Mouse (Mus musculus): Measurements from ENCODE around the gene Gm10645.

Gm10645 gene

DNA sequence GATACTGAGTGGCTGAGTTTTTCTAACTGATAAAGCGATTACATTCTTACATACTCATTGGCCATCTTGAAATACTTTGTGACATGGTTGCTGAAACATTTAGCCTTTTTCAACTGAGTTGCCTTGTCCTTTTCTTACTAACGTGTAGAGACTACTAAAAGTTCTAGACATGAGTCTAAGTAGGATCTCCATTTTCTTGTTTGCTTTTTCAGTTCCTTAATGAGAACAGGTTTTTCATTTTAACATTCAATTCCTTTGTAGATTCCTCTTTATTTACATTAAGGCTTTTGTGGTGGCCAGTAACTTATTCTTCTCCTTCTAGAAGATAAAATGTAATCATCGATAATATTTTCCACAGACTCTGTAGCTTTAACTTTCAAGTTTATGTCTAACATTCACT lies 3.2 kb upstream of the Gm10645 start:
- DNase-seq (ENCODE audit: low spot score) = no peak

DNA sequence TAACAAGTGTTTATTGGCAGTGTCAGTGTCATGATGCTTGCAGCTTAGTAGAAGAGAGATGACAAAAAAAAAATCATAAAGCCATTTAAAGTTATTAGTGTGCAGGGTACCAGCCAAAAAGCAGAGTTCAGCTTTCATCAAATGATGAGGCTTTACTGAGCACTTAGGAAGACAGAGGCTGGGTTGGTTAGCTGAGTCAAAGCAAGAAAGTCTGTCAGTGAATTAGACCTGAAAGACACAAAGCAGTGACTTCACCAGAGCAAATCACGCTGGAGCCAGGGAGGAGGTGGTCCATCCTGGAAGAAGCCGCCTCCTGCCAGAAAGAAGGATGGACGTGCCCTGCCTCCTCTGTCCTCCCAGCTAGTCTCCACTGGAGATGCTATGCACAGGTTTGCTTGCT lies 2.0 kb upstream of the Gm10645 start:
- no peak for DNase-seq (ENCODE audit: low spot score)

DNA sequence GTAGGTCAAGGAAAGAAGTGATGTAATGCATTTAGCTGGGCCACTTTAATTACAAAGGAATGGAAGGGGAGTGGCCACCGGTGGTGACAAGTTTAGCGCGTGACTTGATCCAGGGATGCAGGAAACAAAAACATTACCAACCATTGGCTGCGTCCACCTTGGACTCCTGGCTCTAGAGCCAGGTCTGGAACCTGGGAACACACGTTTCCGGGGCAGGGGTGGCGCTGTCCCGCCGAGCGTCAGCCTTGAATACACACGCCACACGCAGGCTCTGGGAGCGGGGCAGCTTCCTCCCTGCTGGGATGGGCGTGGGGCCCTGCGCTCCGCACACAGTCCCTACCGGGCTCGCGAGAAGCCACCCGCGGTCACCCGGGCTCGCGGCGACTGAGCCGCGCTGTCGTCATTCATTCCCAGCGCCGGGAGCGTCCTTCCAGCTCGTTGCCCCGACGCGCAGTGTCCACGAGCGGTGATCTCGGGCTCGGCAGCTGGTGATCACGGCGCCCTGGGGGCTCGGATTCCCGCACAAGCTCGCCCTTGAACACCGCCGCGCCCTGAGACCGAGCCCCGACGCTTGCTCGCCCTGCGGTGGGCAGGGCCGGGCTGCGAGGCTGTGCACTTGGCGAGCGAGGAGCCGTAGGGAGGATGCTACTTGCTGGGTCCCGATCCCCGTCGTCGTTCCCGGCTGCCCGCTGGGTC lies 587 bp downstream of the Gm10645 start, which contains the start of gene Tbc1d9:
Gene Tbc1d9, plus strand, starts transcription at position 118 of the 696 bp plus-strand sequence.
- DNase-seq (ENCODE audit: low spot score) = no peak

DNA sequence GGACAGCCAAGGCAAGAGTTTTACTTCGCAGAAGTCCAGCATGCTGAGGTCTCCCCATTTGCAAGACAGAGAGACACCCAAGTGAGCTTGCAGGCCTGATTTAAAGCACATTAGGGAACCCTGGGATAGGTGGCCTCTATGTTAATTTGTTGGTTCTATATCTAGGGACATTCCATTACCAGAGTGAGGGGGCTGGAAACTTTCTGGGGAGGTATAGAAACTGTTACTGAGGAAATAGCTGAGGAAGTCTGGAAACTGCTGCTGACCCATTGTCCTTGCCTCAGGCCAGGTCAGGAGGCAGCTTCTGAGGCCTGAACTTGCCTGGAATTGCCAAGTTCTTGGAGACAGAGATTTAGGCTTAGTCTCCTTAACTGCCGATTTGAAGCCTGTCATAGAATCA lies 5.4 kb downstream of the Gm10645 start:
- no peak for DNase-seq (ENCODE audit: low spot score)

DNA sequence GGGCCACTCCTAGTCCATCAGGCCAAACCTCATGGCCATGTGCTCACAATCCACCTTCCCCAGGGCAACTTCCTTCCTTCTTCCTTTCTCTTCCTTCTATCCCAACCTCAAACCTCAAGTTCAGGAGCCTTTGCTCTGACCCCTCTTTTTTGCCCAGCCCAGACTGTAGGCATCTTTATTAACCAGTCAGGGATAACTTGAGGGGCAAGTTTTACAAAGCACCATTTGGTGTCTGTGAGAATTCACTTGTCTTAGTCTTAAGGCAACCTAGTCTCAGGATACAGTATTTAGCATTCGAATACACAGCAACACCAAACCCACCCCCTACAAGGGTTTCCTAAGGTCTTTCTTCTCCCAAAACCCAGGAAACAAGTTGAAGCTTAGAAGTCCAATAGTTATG lies 6.4 kb downstream of the Gm10645 start:
- no peak for DNase-seq (ENCODE audit: low spot score)

DNA sequence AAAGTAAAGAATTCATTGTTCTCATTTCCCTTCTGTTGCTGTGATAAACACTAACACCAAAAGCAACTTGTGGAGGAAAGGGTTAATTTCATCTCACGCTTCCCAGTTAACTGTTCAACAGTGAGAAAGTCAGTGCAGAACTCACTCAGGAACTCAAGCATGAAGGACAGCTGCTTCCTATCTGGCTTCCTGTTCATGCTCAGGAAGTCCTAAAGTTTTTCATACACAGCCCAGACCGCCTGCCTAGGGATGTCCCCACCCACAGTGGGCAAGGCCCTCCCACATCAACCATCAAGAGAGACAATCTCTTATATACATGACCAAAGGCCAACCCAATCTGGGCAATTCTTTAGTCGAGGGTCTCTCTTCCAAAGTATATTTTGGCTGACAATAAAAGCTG lies 7.0 kb downstream of the Gm10645 start:
- DNase-seq (ENCODE audit: low spot score) = no peak

DNA sequence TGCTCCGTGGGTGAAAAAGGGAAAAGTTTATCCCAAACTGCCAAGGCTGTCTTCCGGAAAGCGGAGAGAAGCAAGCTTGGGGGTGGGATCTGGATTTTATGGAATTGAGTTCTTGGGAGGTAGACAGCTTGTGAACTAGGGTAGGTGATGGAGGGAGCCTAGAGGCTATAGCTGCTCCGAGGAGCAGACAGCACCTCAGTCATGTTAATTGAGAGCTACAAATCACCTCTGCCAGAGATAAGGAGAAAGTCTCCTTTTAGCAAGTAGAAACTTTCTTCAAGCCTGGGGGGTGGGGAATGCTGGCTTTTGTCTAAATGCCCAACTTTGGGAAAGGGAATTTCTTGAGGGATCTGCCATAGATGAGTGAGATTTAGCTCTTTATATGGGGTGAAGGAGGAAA lies 10.9 kb downstream of the Gm10645 start:
- no peak for DNase-seq (ENCODE audit: low spot score)

DNA sequence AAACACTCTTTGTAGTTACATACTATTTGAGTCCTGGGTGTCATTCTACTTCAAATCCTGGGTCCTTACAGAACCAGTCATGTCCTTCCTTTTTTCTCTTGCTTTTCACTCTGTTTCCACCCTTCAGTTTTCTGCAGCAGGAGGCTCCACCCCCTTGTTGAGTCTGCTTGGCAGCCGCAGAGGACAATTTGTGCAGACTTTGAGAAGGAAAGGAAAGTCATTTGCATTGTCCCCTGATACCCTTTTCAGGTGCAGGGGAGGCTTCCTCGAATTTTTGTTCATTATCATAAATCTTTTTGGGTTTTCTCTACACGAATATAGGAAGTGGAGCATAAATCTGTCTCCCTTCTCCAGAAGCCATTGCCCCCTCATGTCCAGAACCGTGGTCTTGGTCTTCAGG lies 13.5 kb downstream of the Gm10645 start:
- no peak for DNase-seq (ENCODE audit: low spot score)

DNA sequence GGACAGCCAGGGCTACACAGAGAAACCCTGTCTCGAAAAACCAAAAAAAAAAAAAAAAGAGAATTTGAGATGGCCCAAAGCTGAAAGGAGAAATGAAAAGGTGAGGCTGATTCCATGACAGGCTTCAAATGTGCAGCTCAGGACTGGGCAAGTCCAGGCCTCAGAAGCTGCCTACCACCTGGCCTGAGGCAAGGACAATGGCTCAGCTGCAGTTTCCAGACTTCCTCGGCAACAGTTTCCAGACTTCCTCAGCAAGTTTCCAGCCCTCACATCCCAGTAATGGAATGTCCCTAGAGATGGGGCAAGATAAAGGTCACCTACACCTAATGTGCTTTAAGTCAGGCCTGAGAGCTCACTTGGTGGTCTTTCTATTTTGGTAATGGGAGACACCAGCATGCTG lies 13.9 kb downstream of the Gm10645 start:
- no peak for DNase-seq (ENCODE audit: low spot score)

DNA sequence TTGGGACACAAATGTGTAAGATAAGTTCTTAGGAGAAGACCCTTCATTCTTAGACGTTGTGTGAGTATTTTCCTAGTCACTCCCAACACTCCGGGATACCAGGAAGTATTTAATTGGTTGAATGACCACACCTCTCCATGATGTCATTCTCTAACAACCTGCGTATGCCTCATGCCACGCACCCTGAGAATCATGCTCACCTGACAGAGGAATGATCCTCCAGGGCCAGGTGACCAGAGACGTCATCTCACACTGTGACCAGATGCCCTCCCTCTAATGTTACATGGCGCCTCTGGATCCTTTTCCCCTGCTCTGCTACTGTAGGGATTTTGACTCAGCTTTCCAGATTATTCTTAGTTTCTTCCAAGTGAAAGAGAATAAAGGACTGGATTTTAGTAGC lies 16.8 kb downstream of the Gm10645 start:
- DNase-seq (ENCODE audit: low spot score) = no peak

DNA sequence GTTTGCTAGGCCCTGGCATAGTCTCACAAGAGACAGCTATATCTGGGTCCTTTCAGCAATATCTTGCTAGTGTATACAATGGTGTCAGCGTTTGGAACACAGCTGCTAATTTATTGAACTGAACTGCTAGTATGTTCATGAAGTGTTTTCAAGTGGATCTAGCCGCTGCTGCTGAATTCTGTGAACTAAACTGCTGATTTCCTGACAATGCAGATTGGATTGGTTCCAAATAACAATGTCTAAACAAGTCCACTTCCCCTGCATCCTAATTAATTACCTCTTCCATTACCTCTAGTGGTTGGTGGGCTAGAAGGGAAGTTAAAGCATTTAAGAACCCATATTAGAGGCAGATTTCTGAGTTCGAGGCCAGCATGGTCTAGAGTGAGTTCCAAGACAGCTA lies 20.5 kb downstream of the Gm10645 start:
- DNase-seq (ENCODE audit: low spot score) = no peak

DNA sequence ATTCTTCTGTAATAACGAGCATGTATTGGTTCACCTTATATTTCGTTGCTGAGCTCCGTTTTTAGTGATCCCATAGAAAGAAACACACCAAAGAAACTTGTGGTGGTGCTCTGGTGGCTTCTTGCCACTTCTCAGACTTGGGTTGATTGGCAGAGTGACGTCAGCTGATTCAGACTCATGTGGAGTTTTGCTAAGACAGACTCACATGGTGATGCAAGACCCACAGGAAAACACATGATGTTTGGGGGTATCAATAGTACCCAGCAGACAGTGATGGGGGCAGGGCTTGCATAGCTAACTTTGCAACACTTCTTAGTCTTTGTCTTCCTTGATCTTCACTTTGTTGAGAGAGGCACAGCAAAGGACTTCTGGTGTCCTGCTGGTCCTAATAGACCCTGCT lies 21.4 kb downstream of the Gm10645 start:
- DNase-seq (ENCODE audit: low spot score) = no peak

DNA sequence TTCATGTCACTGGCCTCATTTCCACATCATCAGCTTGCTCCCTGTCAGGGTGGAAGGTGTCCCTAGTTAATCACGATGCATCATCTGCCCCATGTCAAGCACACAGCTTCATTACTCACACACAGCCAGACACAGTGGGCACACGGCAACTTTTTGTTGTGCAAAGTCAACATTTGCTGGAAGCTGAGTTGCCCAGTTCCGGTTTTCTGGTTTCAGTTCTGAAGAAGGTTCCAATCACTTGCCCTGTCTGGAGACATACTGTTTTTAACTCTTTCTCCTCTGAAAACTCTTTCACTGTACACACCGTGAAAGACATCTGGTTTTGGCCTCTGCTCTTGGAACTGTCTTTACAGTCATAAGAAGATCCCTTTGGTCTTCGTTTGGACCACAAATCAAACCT lies 24.6 kb downstream of the Gm10645 start:
- DNase-seq (ENCODE audit: low spot score) = no peak

DNA sequence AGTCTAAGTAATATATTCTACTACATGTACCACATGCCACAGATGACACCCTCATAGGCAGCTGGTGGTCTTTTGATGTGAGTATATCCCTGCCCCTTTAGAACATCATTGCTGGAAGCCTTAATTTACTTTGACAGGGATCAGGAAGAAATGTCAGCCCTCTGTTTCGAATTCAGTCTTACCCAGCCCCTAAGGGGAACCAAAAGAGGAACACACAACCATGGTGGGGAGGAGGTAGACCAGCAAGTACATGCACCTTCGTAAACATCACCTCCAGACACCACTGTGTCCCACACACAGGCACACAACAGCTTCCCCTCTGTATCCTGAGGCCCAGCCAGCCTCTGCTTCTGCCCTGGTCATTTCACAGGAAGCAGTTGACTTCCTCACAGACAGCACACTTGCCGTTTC lies 25.3 kb downstream of the Gm10645 start:
- no peak for DNase-seq (ENCODE audit: low spot score)

DNA sequence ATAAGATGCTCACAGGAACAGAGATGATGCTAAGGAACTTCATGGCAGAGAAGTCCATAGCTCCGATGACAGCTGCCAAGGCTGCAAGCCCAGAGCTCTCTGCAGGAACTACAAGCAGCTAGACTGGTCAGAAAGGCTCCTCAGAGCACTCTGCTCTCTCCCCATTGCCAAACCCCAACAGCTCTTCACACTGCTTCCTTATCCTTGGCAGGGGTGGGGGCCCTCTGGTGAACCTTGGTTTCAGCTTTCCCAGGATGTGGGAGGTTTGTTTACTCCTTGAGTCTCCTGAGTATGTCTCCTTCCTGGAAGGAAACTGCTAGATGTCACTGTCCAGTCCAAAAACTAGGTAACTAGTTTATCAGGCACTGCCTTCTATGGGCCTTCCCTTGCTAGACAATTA lies 25.9 kb downstream of the Gm10645 start:
- no peak for DNase-seq (ENCODE audit: low spot score)

DNA sequence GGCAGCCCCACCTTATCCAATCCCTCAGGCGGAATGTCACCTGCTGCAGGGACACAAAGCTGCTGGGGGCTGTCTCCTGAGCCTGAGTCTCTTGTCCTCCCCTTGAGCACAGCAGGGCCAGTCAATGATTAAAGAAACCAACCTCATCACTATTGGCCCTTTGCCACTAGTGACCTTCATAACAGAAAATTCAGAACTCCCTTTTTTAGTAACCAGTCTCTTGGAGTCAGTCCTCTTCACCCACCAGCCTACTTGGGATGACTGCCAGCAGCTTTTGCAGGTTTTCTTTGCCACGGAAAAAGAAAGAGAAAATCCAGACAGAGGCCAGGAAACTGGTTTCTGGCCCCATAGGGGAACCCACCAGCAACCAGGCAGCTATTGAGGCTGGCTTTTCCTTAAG lies 30.9 kb downstream of the Gm10645 start:
- no peak for DNase-seq (ENCODE audit: low spot score)
